Mouse (Mus musculus) retina, postnatal 1 day (tissue): ENCODE data around the gene Slc4a8.

Experiments used
- DNase-seq: peaks from one replicate; pipeline ENCODE4 v3.0.0-alpha.2; 2012

Slc4a8 gene

DNA sequence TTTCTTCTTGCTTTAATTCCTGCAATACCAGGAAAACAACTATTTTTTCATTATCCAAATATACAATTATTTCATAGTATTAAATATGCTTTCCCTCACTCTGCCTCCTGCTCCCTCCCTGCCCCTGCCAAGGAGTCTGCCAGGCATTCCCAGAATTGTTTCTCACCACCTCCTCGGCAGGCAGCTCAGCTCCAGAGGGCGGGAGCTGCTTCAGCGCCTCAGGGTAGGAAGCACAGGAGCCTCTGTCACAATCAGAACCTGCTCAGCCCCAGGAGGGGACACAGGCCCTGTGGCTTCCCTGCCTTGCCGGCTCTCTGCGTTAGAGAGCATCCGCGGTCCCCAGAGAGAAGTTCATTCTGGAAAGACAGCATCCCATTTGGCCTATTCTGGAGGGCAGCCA, 71.2 kb downstream of the Slc4a8 start:
- DNase-seq, result no peak

DNA sequence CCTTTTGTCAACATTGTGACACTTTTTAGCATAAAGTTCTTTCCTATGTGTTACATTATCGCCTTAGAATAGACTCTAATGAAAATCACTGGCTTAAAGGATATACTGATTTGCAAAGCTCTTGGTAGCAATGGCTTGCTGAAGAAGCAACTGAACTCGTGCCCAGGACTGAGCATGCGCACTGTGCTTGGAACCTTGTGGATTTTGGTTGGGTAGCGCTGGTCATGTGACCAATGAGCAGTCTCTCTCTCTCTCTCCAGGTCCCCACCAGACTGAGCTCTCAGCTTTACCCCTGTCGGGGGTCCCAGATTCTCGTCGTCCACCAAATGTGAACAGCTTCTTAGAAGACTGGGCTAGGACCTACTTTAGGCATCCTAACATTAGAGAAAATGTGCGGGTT, 75.2 kb downstream of the Slc4a8 start:
- no peak for DNase-seq

DNA sequence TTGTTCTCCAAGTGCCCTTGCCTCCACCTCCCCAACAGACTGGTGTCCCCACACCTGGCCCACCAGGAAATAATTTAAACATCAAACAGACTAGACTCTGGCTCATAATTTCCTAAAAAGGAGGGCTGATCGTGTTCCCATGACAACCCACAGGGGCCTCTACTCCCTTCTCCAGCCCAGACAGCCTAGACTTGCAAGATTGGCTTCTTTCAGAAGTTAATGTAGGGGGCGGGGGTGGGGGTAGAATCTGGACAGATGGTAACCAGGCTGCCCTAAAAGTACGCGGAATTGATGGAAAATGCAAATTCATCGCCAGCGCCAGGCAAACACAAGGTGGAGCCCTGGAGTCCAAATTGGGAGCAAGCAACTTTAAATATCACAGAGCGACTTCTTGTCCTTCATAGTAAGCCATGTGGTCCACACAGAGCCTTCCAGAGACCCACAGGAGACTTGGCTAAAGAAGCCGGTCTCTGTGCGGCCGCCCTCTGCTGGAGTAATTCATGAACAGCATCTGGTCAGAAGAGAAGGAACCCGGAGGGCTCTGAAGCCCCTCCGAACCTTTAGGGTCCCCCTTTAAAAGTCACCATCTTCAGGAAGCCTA, 77.2 kb downstream of the Slc4a8 start:
- peak; percentile 72 for DNase-seq

DNA sequence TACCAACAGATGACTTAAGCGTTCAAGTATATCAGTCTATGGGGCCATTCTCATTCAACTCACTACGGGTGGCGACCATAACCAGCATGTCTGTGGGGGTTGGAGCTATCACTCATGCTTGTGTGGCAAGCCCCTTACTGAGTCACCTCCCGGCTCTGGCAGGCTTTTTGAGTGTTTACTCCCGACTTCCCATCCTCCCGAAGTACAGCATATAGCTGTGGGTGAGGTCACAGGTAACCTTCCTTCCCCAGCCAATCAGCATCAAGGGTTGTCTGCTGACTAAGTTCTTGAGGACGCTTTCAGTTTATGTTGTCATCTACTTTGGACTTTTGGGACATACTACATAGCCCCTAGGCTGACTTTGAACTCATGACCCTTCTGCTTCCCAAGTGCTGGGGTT, 82.8 kb downstream of the Slc4a8 start:
- no peak for DNase-seq

DNA sequence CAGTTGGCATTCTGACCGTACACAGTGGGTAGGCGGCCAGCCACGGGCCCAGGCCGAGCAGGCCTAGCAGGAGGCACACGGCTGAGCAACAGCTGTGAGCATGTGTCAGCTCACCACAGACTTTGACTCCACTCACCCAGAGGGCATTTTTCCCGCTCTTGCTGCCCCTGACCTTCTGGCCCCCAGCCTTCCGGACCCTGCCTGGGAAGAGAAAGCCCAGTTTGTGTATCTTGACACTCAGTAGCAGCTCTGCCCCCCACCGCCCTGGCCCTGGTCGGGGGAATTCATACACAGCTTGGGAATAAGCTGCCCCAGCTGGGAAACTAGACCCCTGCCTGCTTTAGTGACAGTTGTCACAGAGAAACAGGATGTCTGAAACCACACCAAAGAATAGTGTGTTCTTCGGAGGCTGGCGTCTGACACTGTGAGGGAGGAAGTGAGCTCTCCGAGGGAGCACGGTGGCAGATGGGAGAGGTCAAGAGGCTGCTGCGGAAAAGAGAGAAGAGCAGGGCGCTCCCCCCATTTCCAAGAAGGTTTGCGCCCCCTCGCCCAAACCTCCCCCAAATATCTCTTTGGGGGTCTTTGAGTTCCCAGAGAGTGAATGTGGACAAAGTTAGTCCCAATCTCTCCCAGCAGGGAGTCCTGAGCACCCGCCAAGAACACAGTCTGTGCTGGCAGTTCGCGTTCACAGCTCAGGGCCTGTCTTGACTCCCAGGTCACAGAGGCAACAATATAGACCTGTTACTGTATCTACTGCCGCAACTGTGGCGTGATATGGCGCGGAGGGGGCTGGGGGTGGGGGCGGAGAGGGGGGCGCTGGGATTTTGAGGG, 83.7 kb downstream of the Slc4a8 start:
- peak; percentile 45 for DNase-seq

DNA sequence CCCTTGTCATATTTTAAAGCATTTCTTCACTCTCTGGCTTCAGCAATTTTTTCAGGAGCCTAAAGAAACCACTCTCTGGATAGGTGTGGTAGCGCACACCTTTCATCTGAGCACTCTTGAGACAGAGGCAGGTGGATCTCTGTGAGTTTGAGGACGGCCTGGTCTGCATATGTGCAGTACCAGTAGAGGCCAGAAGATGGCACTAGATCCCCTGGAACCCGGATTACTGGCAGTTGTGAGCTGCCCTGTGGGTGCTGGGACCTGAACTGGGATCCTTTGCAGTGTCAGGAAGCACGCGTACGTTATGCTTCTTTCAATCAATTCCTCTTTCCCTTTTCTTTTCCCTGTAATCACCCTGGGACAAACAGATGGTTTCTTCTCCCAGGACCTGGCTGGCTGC, 85.6 kb downstream of the Slc4a8 start:
- DNase-seq, result no peak

DNA sequence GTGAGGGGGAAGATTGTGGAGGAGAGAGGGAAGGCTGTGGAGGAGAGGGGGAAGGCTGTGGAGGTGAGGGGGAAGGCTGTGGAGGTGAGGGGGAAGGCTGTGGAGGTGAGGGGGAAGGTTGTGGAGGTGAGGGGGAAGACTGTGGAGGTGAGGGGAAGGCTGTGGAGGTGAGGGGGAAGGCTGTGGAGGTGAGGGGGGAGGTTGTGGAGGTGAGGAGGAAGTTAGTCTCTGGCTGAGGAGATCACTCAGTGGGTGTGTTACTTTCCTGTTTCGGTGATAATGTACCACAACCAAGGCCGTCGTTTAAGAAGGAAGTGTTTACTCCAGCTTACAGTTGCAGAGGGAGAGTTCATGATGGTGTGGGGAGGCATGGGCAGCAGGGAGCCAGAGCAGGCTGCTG, 96.0 kb downstream of the Slc4a8 start:
- no peak for DNase-seq

DNA sequence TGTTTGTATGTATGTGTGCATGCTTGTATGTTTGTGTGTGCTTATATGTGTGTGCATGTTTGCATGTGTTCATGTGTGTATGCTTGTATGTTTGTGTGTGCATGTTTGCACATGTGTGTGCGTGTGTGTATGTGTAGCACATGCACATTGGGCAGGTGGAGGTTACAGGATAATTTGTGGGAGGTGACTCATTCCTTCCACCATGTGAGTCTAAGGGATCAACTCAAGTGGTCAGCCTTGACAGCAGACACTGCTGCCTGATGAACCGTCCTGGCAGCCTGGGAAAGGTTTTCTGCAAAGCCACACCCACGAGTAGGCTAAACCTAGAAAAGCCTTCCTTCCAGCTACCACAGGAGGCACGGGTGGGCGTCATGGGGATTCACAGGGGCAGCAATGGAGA, 99.3 kb downstream of the Slc4a8 start:
- peak; percentile 34 for DNase-seq

DNA sequence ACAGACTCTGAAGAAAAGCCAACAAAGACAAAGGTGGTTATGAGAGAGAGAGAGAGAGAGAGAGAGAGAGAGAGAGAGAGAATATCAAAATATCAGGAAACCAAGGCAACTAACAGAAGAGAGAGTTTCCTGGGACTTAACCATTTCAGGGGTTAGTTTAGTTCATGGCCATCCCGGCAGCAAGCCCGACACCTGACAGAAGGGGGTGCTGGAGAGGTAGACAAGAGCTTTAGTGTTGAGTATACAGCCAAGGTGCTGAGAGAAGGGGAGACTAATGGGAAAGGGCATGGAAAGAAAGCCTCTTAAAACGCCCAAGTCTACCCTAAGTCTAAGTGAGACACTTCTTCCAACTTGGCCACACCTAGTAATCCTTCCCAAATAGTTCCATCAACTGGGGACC, 104.0 kb downstream of the Slc4a8 start:
- DNase-seq, result no peak

DNA sequence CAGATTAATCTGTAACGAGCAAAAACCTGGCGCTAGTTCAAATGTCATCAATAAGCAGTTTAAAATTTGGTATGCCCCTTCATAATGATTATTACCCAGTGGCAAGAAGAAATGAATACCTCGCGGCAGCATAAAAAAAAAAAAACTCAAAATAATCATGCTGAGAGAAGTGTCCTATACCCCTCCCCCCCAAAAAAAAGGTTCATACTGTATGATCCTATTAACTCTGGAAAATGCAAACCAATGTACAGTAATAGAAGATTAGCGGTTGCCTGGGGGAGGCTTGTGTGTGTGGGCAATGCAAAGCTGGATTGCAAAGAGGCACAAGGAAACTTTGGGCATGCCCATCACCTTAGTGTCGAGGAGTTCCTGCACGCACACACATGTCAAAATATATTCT, 108.0 kb downstream of the Slc4a8 start, which contains the start of gene Scn8a:
Gene Scn8a (plus strand): TSS at position 301 of the 400 bp plus-strand sequence.
- DNase-seq, result no peak

DNA sequence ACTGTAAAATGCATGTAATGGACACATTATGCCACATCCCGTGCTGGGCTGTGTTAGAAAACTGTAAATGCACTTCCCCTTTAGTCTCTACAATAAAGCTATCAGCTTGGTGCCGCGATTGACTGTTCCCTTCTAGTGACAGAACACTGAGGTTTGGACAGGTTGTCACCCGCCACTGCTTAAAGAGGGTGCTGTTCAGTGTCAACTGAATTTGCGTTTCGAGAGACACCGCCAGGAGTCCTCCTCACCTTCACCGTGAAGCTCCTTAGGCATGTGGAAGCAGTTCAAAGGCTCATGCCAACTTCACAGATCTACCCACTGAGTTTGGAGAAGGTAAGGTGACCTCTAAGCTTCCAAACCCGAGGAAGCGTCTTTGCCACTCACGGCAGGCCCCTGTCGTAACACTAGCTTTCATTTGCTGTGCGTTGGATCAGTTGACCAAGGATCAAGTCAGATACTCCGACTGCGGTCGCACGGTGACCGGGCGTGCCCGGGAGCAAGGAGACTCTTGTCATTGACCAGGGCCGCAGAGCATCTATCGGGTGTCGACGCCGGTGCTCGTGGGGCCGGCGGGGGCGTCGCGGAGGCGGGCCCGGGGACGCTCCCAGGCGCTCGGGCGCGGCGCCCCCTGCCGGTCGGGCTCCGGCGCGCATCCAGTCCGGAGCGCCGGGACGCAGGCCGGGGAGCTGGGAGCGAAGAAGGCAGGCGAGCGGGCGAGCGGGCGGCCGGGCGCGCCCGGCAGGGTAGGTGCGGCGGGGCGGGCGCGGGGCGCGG, 108.6 kb downstream of the Slc4a8 start:
- DNase-seq, result peak; percentile 88

DNA sequence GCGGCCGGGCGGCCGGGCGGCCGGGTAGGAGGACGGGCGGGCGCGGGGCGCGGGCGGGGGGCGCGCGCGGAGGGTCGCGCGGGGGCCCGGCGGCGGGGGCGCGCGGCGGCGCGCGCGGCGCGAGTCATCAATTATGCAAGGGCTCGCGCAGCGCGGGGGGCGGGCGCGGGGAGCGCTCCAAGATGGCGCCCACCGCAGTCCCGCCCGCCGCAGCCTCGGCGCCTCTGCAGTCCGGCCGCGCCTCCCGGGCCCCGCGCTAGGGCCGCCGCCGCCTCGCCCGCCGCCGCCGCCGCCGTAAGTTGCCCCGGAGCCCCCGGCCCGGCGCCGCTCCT, 109.2 kb downstream of the Slc4a8 start:
- peak; percentile 82 for DNase-seq

DNA sequence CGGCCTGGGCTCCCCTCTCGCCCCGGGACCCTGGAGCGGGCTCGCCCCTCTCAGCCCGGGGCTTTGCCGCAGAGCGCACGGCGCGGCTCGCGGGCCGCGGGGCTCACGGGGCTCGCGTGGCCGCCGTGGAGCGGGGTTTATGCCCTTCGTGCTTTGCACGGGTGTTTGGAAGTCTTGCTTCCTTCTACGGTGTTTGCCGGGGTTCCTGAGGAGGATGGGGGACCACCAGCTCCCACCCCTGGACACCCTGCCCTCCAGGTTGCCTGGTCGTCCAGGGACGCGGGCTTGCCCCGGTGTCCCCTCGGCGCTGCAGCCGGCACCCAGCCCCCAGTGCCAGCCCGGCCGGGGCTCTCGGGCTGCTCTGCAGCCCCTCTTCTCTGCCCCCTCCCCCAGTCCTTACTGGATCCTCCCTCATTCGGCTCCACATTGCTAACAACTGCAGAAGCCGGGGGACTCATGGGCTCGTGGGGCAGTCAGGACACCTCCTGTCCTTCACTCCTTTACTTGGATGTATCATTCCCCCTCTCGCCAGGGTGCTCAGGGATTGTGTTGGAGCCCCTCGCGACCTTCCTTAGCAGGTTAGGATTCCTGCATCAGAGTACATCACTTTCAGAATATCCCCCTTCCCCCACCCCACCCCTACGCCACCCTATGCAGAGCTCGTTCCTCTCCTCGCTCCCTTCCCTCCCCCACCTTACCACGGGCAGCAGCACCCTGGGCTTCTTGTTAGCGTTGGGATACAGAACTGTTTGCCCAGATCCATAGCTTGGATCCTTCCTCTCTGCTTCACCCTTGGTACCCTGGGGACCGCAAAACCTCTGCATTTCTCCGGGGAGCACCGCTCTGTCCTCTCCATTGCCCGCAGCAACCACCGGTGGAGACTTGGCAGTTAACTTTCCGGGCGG, 109.8 kb downstream of the Slc4a8 start:
- DNase-seq, result peak; percentile 40

DNA sequence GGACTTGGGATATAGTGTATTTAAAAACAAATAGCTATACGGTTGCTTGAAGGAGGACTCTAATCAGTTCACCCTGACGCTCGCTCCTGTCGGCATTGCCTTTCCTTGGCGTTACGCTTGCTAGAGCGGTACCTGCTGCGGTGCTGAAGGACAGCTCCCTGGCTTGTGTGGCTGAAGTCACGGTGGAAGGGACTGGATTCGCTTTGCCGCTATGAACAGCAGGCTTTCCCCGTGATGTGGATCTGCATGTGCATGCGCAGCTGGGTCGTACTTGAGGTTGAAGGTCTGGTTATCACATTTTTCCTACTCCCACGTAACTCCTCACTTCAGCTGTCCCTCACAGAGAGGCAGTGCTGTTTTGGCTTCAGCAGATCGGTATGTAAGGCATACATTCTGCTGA, 111.6 kb downstream of the Slc4a8 start:
- DNase-seq, result peak; percentile 85
